Comparison of ENCODE assay signal across 28 mouse cellular contexts in the genomic region with DNA sequence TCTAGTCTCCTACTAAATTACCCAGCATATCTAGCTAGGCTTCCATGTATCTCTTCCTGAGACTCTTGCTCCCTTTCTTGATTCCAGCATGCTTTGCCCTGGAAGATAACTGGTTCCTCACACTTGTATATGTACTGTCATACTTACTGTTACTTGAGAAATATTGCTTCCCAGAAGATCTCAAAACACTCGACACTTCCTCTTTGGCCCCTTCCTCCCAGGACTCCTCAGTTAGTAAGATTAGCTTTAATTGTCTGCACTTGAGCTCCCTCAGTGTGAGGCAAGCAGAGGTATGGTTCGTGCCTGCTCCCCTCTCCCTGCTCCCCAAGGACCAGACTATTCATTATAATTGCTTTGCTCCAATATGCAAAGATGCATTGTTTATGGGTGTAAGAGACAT. TPM values are rescaled to one million over a fixed set of nuclear protein-coding genes. Genes with fewer than 3 reads are reported as not detected.
DNase-seq lines count a peak whose midpoint lies in the region; ATAC-seq and TF ChIP-seq lines count a peak whose summit lies in the region.
"Had no signal": no experiment of that assay in that cellular context is flagged by ENCODE, and none has a peak within 500 bp of the region (broad histone marks: within the 10 kb centered on the region; RNA-seq: fewer than 3 reads in every experiment).

No protein-coding gene starts in this region.

- H3K4me1 ChIP-seq in bone marrow macrophage, adult 2 months (ENCODE audit: control insufficient read depth, insufficient read depth, low read length), result peaks cover 35% of the 10 kb centered on the region
- H3K4me1 ChIP-seq: embryonic facial prominence, embryonic 13.5 days; embryonic facial prominence, embryonic 15.5 days; forebrain, embryonic 12.5 days had no signal

- H3K27ac ChIP-seq in bone marrow macrophage, adult 2 months (ENCODE audit: insufficient read depth, low read depth, low read length), result peak overlapping the region; percentile 46
- H3K27ac ChIP-seq: embryonic facial prominence, embryonic 13.5 days; embryonic facial prominence, embryonic 15.5 days; forebrain, embryonic 12.5 days had no signal

- no peak overlapping the region for H3K4me3 ChIP-seq in bone marrow macrophage, adult 2 months (ENCODE audit: insufficient read depth, low read length)
- H3K4me3 ChIP-seq: embryonic facial prominence, embryonic 13.5 days; embryonic facial prominence, embryonic 15.5 days; erythroblast, embryonic 14.5 days; forebrain, embryonic 12.5 days had no signal

- no peak for TF ChIP-seq POLR2A in bone marrow macrophage, adult 2 months (IDR thresholded peaks at IDR 0.05; ENCODE audit: borderline replicate concordance, low read depth, low read length)

- peak; percentile 13 for DNase-seq in MEL-GATA-1-ER (ENCODE audit: extremely low read depth, low read depth)
- no peak for DNase-seq in lung, postnatal 10 days
- DNase-seq in thymus, postnatal 10 days (ENCODE audit: low spot score in 2 of 2), result no peak
- no peak for DNase-seq in right cerebral cortex, postnatal 25 days
- no peak for DNase-seq in adrenal gland, postnatal 10 days
- DNase-seq: adrenal gland, adult 8-10 months; adrenal gland, postnatal 25 days; cerebellum, adult 11-12 months; cerebellum, adult 2 months; cerebellum, adult 9-10 months; cerebellum, postnatal 10 days; cerebellum, postnatal 25 days; embryo, embryonic 11 days had no signal

- TF ChIP-seq CTCF in bone marrow macrophage, adult 2 months (IDR thresholded peaks at IDR 0.05; ENCODE audit: low read depth, low read length), result no peak

- ATAC-seq in granulocyte monocyte progenitor cell, adult 5-6 weeks (replicated peaks; ENCODE audit: poor library complexity, severe bottlenecking), result peak; percentile 83
- ATAC-seq in megakaryocyte, adult 5-6 weeks (ENCODE audit: poor library complexity, severe bottlenecking), result peak; percentile 74
- ATAC-seq: activated CD4-positive, CD25-positive, alpha-beta regulatory T cell, adult 4 months; forebrain, embryonic 14.5 days; forebrain, embryonic 16.5 days; Patski had no signal

RNA-seq across cellular contexts. Expression of gene Rnasel, which starts 41.5 kb away (rescaled TPM):
- polyA plus RNA-seq in bone marrow macrophage, adult 2 months (2012; ENCODE audit: insufficient read depth, insufficient read length, missing spikeins), result 103 and 119 TPM in 2 replicates
- total RNA-seq in granulocyte monocyte progenitor cell, adult 5-6 weeks (2014; fragmentation: Nextera tagmentation), result 35.9 and 55.9 TPM in 2 replicates
- total RNA-seq in granulocyte monocyte progenitor cell, adult 5-6 weeks (2017), result 52.3 and 72.8 TPM in 2 replicates
- 50.2 and 54.4 TPM in 2 replicates for total RNA-seq in megakaryocyte, adult 5-6 weeks (2015)
- 60.5 and 74.1 TPM in 2 replicates for total RNA-seq in megakaryocyte, adult 5-6 weeks (2017)
- 10 to 100 TPM; 12.1 to 15.5 TPM for total RNA-seq in adrenal gland, postnatal 10 days (2021)
- total RNA-seq: ES-E14 had no signal

RNA-seq across cellular contexts. Expression of gene Rgs16, which starts 50.6 kb away (rescaled TPM):
- polyA plus RNA-seq in bone marrow macrophage, adult 2 months (2012; ENCODE audit: insufficient read depth, insufficient read length, missing spikeins), result 0.23 and 0.35 TPM in 2 replicates
- not detected in 2 replicates for total RNA-seq in granulocyte monocyte progenitor cell, adult 5-6 weeks (2014; fragmentation: Nextera tagmentation)
- 0.17 TPM in 1 of 2 replicates, not detected in the other for total RNA-seq in granulocyte monocyte progenitor cell, adult 5-6 weeks (2017)
- not detected in 2 replicates for total RNA-seq in megakaryocyte, adult 5-6 weeks (2015)
- total RNA-seq in megakaryocyte, adult 5-6 weeks (2017), result not detected in 2 replicates
- 10 to 100 TPM; 10.3 to 48.8 TPM for total RNA-seq in adrenal gland, postnatal 10 days (2021)
- total RNA-seq: MEL had no signal
- polyA plus RNA-seq: erythroblast, embryonic 14.5 days had no signal

RNA-seq across cellular contexts. Expression of gene Rgsl1, which starts 53.2 kb away (rescaled TPM):
- polyA plus RNA-seq in bone marrow macrophage, adult 2 months (2012; ENCODE audit: insufficient read depth, insufficient read length, missing spikeins), result 0.36 and 0.49 TPM in 2 replicates
- total RNA-seq in granulocyte monocyte progenitor cell, adult 5-6 weeks (2014; fragmentation: Nextera tagmentation), result not detected in 2 replicates
- total RNA-seq in granulocyte monocyte progenitor cell, adult 5-6 weeks (2017), result not detected in 2 replicates
- total RNA-seq in megakaryocyte, adult 5-6 weeks (2015), result not detected in 2 replicates
- not detected in 2 replicates for total RNA-seq in megakaryocyte, adult 5-6 weeks (2017)
- under 1 TPM in 1 of 2 experiments, not detected in 1; 0.12 TPM for total RNA-seq in adrenal gland, postnatal 10 days (2021)
- total RNA-seq: ES-E14, MEL had no signal
- polyA plus RNA-seq: activated CD4-positive, CD25-positive, alpha-beta regulatory T cell, adult 4 months; C2C12; embryonic facial prominence, embryonic 11.5 days; erythroblast, embryonic 14.5 days had no signal

Comparison
In these comparisons a context has a peak if more than half of its experiments do, and no peak if none do; other contexts are left out.
1. RNA of gene Rgs16, which starts 50.6 kb away (total RNA-seq): 10.3 to 48.8 TPM in adrenal gland, postnatal 10 days; 0.17 TPM in granulocyte monocyte progenitor cell, adult 5-6 weeks and not detected in megakaryocyte, adult 5-6 weeks; every median in the first group is over 4 times any median in the second.